Mouse (Mus musculus) kidney, adult 2 months (tissue): ENCODE measurements at regions not wholly inside any gene's neighbourhood (a gene's known extent, or its start where the extent isn't known, plus 50 kb on each side); places are given as distances from the start of the nearest gene placed in this dataset.

Experiments used
- CTCF ChIP-seq: fragments of 200-500 bp; conservative IDR thresholded peaks from 2 replicates; pipeline ENCODE4 v1.5.1; 2011; ENCODE audit warnings: low read depth, mild to moderate bottlenecking, control low read depth, low read length, moderate library complexity, mixed read lengths; ENCODE audit not compliant: insufficient read depth, insufficient read length
- POLR2A ChIP-seq: fragments of 200-500 bp; IDR thresholded peaks from one replicate; pipeline ENCODE4 v1.6.1; 2011; ENCODE audit warnings: low read depth, low read length, control low read depth

- TF ChIP-seq CTCF (no peak), POLR2A (no peak)
Measured at GRCm38 (mm10) chr2:19064560-19065362, 66.6 kb downstream of the 4930426L09Rik start.
